Mouse (Mus musculus): Measurements from ENCODE around the gene Irf9. TPM values are rescaled to one million over a fixed set of nuclear protein-coding genes. Genes with fewer than 3 reads are reported as not detected.

Irf9 gene
- total and polyA plus RNA-seq, 2 experiments from 2014 or later, result 7.0 to 18.1 TPM

- H3K4me1 ChIP-seq (ENCODE audit: insufficient read depth), result peaks cover 10% of the 10 kb centered on the region
- TF ChIP-seq CTCF (IDR thresholded peaks at IDR 0.05; ENCODE audit: low read depth), result 0 out of 2 replicates have a peak, but pooled peaks have one; percentile 11
- H3K27me3 ChIP-seq (ENCODE audit: insufficient read depth, low read length), result no peaks in the 10 kb centered on the region
- H3K4me2 ChIP-seq (ENCODE audit: low read depth), result peak within 1 kb of the TSS; percentile 61
- 1% methylated on average over 89 of the region's 89 CpGs for WGBS
- ATAC-seq (peak; percentile 90), DNase-seq (peak; percentile 87)
- H3K9ac ChIP-seq, result peak within 1 kb of the TSS; percentile 93
- H3K4me3 ChIP-seq (ENCODE audit: low read depth, low read length), result peak within 1 kb of the TSS; percentile 89
- H3K27ac ChIP-seq (ENCODE audit: low read depth, low read length), result peak within 1 kb of the TSS; percentile 97
- no peaks in the 10 kb centered on the region for H3K9me3 ChIP-seq (ENCODE audit: low read length)
- peaks cover 21% of the 10 kb centered on the region for H3K36me3 ChIP-seq (ENCODE audit: insufficient read depth)
Observed at GRCm38 (mm10) chr14:55643060-55643907, 39.9 kb downstream of the Irf9 start, which contains the start of gene Tm9sf1. Gene Tm9sf1 (minus strand): TSS chr14:55643806.

- DNase-seq (no peak), ATAC-seq (no peak)
- Histone ChIP-seq H3K9me3 (ENCODE audit: low read length) (no peaks in the 10 kb centered on the region), H3K36me3 (ENCODE audit: insufficient read depth) (peaks cover 16% of the 10 kb centered on the region), H3K27ac (ENCODE audit: low read depth, low read length) (no peak overlapping the region), H3K9ac (peak overlapping the region; percentile 93), H3K4me2 (ENCODE audit: low read depth) (peak overlapping the region; percentile 61), H3K4me1 (ENCODE audit: insufficient read depth) (peaks cover 10% of the 10 kb centered on the region), H3K4me3 (ENCODE audit: low read depth, low read length) (peak overlapping the region; percentile 89), H3K27me3 (ENCODE audit: insufficient read depth, low read length) (no peaks in the 10 kb centered on the region)
- 29% methylated on average over 17 of the region's 17 CpGs for WGBS
- no peak for TF ChIP-seq CTCF (IDR thresholded peaks at IDR 0.05; ENCODE audit: low read depth)
Observed at GRCm38 (mm10) chr14:55644261-55644888, 41.0 kb downstream of the Irf9 start.

- H3K36me3 ChIP-seq (ENCODE audit: insufficient read depth), result no peaks in the 10 kb centered on the region; the same call in 1 of the 2 replicates
- no peak within 1 kb of the TSS for H3K9ac ChIP-seq
- H3K4me2 ChIP-seq (ENCODE audit: low read depth), result no peak within 1 kb of the TSS
- DNase-seq (no peak), ATAC-seq (no peak)
- no peak within 1 kb of the TSS for H3K27ac ChIP-seq (ENCODE audit: low read depth, low read length)
- H3K27me3 ChIP-seq (ENCODE audit: insufficient read depth, low read length), result no peaks in the 10 kb centered on the region
- WGBS, result 93% methylated on average over 2 of the region's 2 CpGs
- no peak for TF ChIP-seq CTCF (IDR thresholded peaks at IDR 0.05; ENCODE audit: low read depth)
- H3K9me3 ChIP-seq (ENCODE audit: low read length), result no peaks in the 10 kb centered on the region
- no peak within 1 kb of the TSS for H3K4me3 ChIP-seq (ENCODE audit: low read depth, low read length)
- 0 out of 2 replicates have a peak, but pooled peaks cover under 1% of the 10 kb centered on the region for H3K4me1 ChIP-seq (ENCODE audit: insufficient read depth)
Observed at GRCm38 (mm10) chr14:55649884-55650283, 46.5 kb downstream of the Irf9 start, which contains the start of gene Tssk4. Gene Tssk4 (plus strand): TSS chr14:55650184.

GRCm38 (mm10) chr14:55651528-55651927 lies 48.2 kb downstream of the Irf9 start:
- Histone ChIP-seq H3K4me1 (ENCODE audit: insufficient read depth) (no peaks in the 10 kb centered on the region), H3K9me3 (ENCODE audit: low read length) (no peaks in the 10 kb centered on the region), H3K27me3 (ENCODE audit: insufficient read depth, low read length) (no peaks in the 10 kb centered on the region), H3K4me2 (ENCODE audit: low read depth) (no peak overlapping the region), H3K9ac (no peak overlapping the region), H3K27ac (ENCODE audit: low read depth, low read length) (no peak overlapping the region), H3K36me3 (ENCODE audit: insufficient read depth) (no peaks in the 10 kb centered on the region; the same call in 1 of the 2 replicates), H3K4me3 (ENCODE audit: low read depth, low read length) (no peak overlapping the region)
- no peak for ATAC-seq
- 91% methylated on average over 7 of the region's 7 CpGs for WGBS
- no peak for DNase-seq
- no peak for TF ChIP-seq CTCF (IDR thresholded peaks at IDR 0.05; ENCODE audit: low read depth)

- Histone ChIP-seq H3K4me2 (ENCODE audit: low read depth) (no peak overlapping the region), H3K4me1 (ENCODE audit: insufficient read depth) (0 out of 2 replicates have a peak, but pooled peaks cover 2% of the 10 kb centered on the region), H3K36me3 (ENCODE audit: insufficient read depth) (peaks cover 11% of the 10 kb centered on the region; the same call in 1 of the 2 replicates), H3K27ac (ENCODE audit: low read depth, low read length) (no peak overlapping the region), H3K4me3 (ENCODE audit: low read depth, low read length) (no peak overlapping the region), H3K27me3 (ENCODE audit: insufficient read depth, low read length) (no peaks in the 10 kb centered on the region), H3K9me3 (ENCODE audit: low read length) (no peaks in the 10 kb centered on the region), H3K9ac (no peak overlapping the region)
- no peak for DNase-seq
- no peak for ATAC-seq
- TF ChIP-seq CTCF (IDR thresholded peaks at IDR 0.05; ENCODE audit: low read depth), result no peak
- WGBS, result 89% methylated on average over 3 of the region's 3 CpGs
Observed at GRCm38 (mm10) chr14:55656935-55657334, 53.6 kb downstream of the Irf9 start.

DNA sequence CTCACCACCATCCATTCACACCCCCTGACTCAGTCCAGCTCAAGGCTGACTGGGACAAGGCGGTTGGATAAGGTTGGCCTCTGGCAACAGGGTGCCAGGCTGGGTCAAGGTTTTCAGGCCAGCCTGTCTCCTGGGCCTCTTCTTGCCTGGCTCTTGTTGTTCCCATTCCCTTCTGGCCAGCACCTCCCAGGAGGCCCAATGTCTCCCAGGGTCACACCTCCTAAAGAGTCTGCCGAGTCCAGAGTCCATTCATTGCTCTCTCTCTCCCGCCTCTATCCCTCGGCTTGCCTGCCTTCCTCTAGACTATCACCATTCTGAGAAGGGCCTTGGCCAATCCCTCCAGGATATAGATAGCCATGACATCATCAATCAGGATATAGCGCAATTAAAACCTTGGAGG lies 54.6 kb downstream of the Irf9 start:
- 0 out of 2 replicates have a peak, but pooled peaks cover 2% of the 10 kb centered on the region for H3K4me1 ChIP-seq (ENCODE audit: insufficient read depth)

More for the DNA sequence above, 54.6 kb downstream of the Irf9 start:
- no peak for TF ChIP-seq CTCF (IDR thresholded peaks at IDR 0.05; ENCODE audit: low read depth)
- Histone ChIP-seq H3K9ac (no peak overlapping the region), H3K27ac (ENCODE audit: low read depth, low read length) (no peak overlapping the region), H3K27me3 (ENCODE audit: insufficient read depth, low read length) (no peaks in the 10 kb centered on the region), H3K4me3 (ENCODE audit: low read depth, low read length) (no peak overlapping the region), H3K4me2 (ENCODE audit: low read depth) (no peak overlapping the region), H3K36me3 (ENCODE audit: insufficient read depth) (peaks cover 16% of the 10 kb centered on the region), H3K9me3 (ENCODE audit: low read length) (no peaks in the 10 kb centered on the region)
- DNase-seq (no peak), ATAC-seq (no peak)
- WGBS, result 94% methylated on average over 5 of the region's 5 CpGs

Other genes with a start within 250 kb of the Irf9 start
Only the 30 nearest of the 31 such genes appear.
- 11.9 and 14.8 TPM in 2 replicates for gene Dhrs4, start 124.8 kb upstream of the Irf9 start, total RNA-seq (2014; rRNA removed)
- gene Dhrs4, start 124.8 kb upstream of the Irf9 start, polyA plus RNA-seq (2015; fragmentation: Nextera tagmentation; extraction: Ambion mirVana), result 20.9 and 22.2 TPM in 2 replicates
- 91.4 and 129 TPM in 2 replicates for gene Carmil3, start 112.9 kb upstream of the Irf9 start, total RNA-seq (2014; rRNA removed)
- 13.2 and 19.5 TPM in 2 replicates for gene Carmil3, start 112.9 kb upstream of the Irf9 start, polyA plus RNA-seq (2015; fragmentation: Nextera tagmentation; extraction: Ambion mirVana)
- gene Cpne6, start 93.1 kb upstream of the Irf9 start, total RNA-seq (2014; rRNA removed), result 32.5 and 39.6 TPM in 2 replicates
- gene Cpne6, start 93.1 kb upstream of the Irf9 start, polyA plus RNA-seq (2015; fragmentation: Nextera tagmentation; extraction: Ambion mirVana), result 48.7 and 49.9 TPM in 2 replicates
- 2.0 and 2.7 TPM in 2 replicates for gene Nrl, start 78.6 kb upstream of the Irf9 start, total RNA-seq (2014; rRNA removed)
- 0.21 TPM in 1 of 2 replicates, not detected in the other for gene Nrl, start 78.6 kb upstream of the Irf9 start, polyA plus RNA-seq (2015; fragmentation: Nextera tagmentation; extraction: Ambion mirVana)
- 23.6 and 24.5 TPM in 2 replicates for gene Pck2, start 63.3 kb upstream of the Irf9 start, total RNA-seq (2014; rRNA removed)
- gene Pck2, start 63.3 kb upstream of the Irf9 start, polyA plus RNA-seq (2015; fragmentation: Nextera tagmentation; extraction: Ambion mirVana), result 9.8 and 12.5 TPM in 2 replicates
- 101 and 104 TPM in 2 replicates for gene Dcaf11, start 43.6 kb upstream of the Irf9 start, total RNA-seq (2014; rRNA removed)
- 89.4 and 103 TPM in 2 replicates for gene Dcaf11, start 43.6 kb upstream of the Irf9 start, polyA plus RNA-seq (2015; fragmentation: Nextera tagmentation; extraction: Ambion mirVana)
- gene A730061H03Rik, start 43.2 kb upstream of the Irf9 start, total RNA-seq (2014; rRNA removed), result not detected in 2 replicates
- gene A730061H03Rik, start 43.2 kb upstream of the Irf9 start, polyA plus RNA-seq (2015; fragmentation: Nextera tagmentation; extraction: Ambion mirVana), result not detected in 2 replicates
- 0.23 TPM in 1 of 2 replicates, not detected in the other for gene Fitm1, start 28.0 kb upstream of the Irf9 start, total RNA-seq (2014; rRNA removed)
- 0.20 and 0.22 TPM in 2 replicates for gene Fitm1, start 28.0 kb upstream of the Irf9 start, polyA plus RNA-seq (2015; fragmentation: Nextera tagmentation; extraction: Ambion mirVana)
- 136 and 138 TPM in 2 replicates for gene Psme1, start 25.4 kb upstream of the Irf9 start, total RNA-seq (2014; rRNA removed)
- gene Psme1, start 25.4 kb upstream of the Irf9 start, polyA plus RNA-seq (2015; fragmentation: Nextera tagmentation; extraction: Ambion mirVana), result 219 and 238 TPM in 2 replicates
- gene Emc9, start 18.3 kb upstream of the Irf9 start, total RNA-seq (2014; rRNA removed), result 25.2 and 31.5 TPM in 2 replicates
- 53.2 and 55.6 TPM in 2 replicates for gene Emc9, start 18.3 kb upstream of the Irf9 start, polyA plus RNA-seq (2015; fragmentation: Nextera tagmentation; extraction: Ambion mirVana)
- 76.2 and 137 TPM in 2 replicates for gene Psme2, start 12.5 kb upstream of the Irf9 start, total RNA-seq (2014; rRNA removed)
- gene Psme2, start 12.5 kb upstream of the Irf9 start, polyA plus RNA-seq (2015; fragmentation: Nextera tagmentation; extraction: Ambion mirVana), result 171 and 193 TPM in 2 replicates
- gene Rnf31, start 11.9 kb upstream of the Irf9 start, total RNA-seq (2014; rRNA removed), result 13.5 and 24.2 TPM in 2 replicates
- 17.0 and 18.9 TPM in 2 replicates for gene Rnf31, start 11.9 kb upstream of the Irf9 start, polyA plus RNA-seq (2015; fragmentation: Nextera tagmentation; extraction: Ambion mirVana)
- gene Rec8, start 14.5 kb downstream of the Irf9 start, total RNA-seq (2014; rRNA removed), result 8.5 and 9.2 TPM in 2 replicates
- 5.9 and 7.2 TPM in 2 replicates for gene Rec8, start 14.5 kb downstream of the Irf9 start, polyA plus RNA-seq (2015; fragmentation: Nextera tagmentation; extraction: Ambion mirVana)
- gene Ipo4, start 32.4 kb downstream of the Irf9 start, total RNA-seq (2014; rRNA removed), result 79.8 and 92.0 TPM in 2 replicates
- 82.4 and 90.9 TPM in 2 replicates for gene Ipo4, start 32.4 kb downstream of the Irf9 start, polyA plus RNA-seq (2015; fragmentation: Nextera tagmentation; extraction: Ambion mirVana)
- 2.1 and 6.4 TPM in 2 replicates for gene Gm49378, start 34.3 kb downstream of the Irf9 start, total RNA-seq (2014; rRNA removed)
- gene Gm49378, start 34.3 kb downstream of the Irf9 start, polyA plus RNA-seq (2015; fragmentation: Nextera tagmentation; extraction: Ambion mirVana), result 0.97 and 1.0 TPM in 2 replicates
- 26.5 and 33.4 TPM in 2 replicates for gene Tm9sf1, start 40.2 kb downstream of the Irf9 start, total RNA-seq (2014; rRNA removed)
- 36.0 and 48.4 TPM in 2 replicates for gene Tm9sf1, start 40.2 kb downstream of the Irf9 start, polyA plus RNA-seq (2015; fragmentation: Nextera tagmentation; extraction: Ambion mirVana)
- 0.43 and 0.46 TPM in 2 replicates for gene Tssk4, start 46.6 kb downstream of the Irf9 start, total RNA-seq (2014; rRNA removed)
- gene Tssk4, start 46.6 kb downstream of the Irf9 start, polyA plus RNA-seq (2015; fragmentation: Nextera tagmentation; extraction: Ambion mirVana), result 0.22 and 0.23 TPM in 2 replicates
- gene Mdp1, start 56.9 kb downstream of the Irf9 start, total RNA-seq (2014; rRNA removed), result 50.8 and 51.5 TPM in 2 replicates
- 60.0 and 63.5 TPM in 2 replicates for gene Mdp1, start 56.9 kb downstream of the Irf9 start, polyA plus RNA-seq (2015; fragmentation: Nextera tagmentation; extraction: Ambion mirVana)
- gene Gmpr2, start 68.4 kb downstream of the Irf9 start, total RNA-seq (2014; rRNA removed), result 19.9 and 26.9 TPM in 2 replicates
- 37.3 and 40.9 TPM in 2 replicates for gene Gmpr2, start 68.4 kb downstream of the Irf9 start, polyA plus RNA-seq (2015; fragmentation: Nextera tagmentation; extraction: Ambion mirVana)
- 132 and 192 TPM in 2 replicates for gene Nedd8, start 68.6 kb downstream of the Irf9 start, total RNA-seq (2014; rRNA removed)
- 593 and 742 TPM in 2 replicates for gene Nedd8, start 68.6 kb downstream of the Irf9 start, polyA plus RNA-seq (2015; fragmentation: Nextera tagmentation; extraction: Ambion mirVana)
- gene Tinf2, start 78.2 kb downstream of the Irf9 start, total RNA-seq (2014; rRNA removed), result 16.9 and 26.3 TPM in 2 replicates
- 18.8 and 21.5 TPM in 2 replicates for gene Tinf2, start 78.2 kb downstream of the Irf9 start, polyA plus RNA-seq (2015; fragmentation: Nextera tagmentation; extraction: Ambion mirVana)
- 0.05 and 0.15 TPM in 2 replicates for gene Tgm1, start 110.4 kb downstream of the Irf9 start, total RNA-seq (2014; rRNA removed)
- gene Tgm1, start 110.4 kb downstream of the Irf9 start, polyA plus RNA-seq (2015; fragmentation: Nextera tagmentation; extraction: Ambion mirVana), result 0.15 and 0.21 TPM in 2 replicates
- 72.8 and 73.3 TPM in 2 replicates for gene Rabggta, start 118.7 kb downstream of the Irf9 start, total RNA-seq (2014; rRNA removed)
- gene Rabggta, start 118.7 kb downstream of the Irf9 start, polyA plus RNA-seq (2015; fragmentation: Nextera tagmentation; extraction: Ambion mirVana), result 49.4 and 56.9 TPM in 2 replicates
- 70.4 and 83.8 TPM in 2 replicates for gene Dhrs1, start 142.1 kb downstream of the Irf9 start, total RNA-seq (2014; rRNA removed)
- gene Dhrs1, start 142.1 kb downstream of the Irf9 start, polyA plus RNA-seq (2015; fragmentation: Nextera tagmentation; extraction: Ambion mirVana), result 83.3 and 86.0 TPM in 2 replicates
- gene Nop9, start 142.1 kb downstream of the Irf9 start, total RNA-seq (2014; rRNA removed), result 23.3 and 34.7 TPM in 2 replicates
- 21.4 and 25.6 TPM in 2 replicates for gene Nop9, start 142.1 kb downstream of the Irf9 start, polyA plus RNA-seq (2015; fragmentation: Nextera tagmentation; extraction: Ambion mirVana)
- 0.23 and 0.43 TPM in 2 replicates for gene Cideb, start 154.9 kb downstream of the Irf9 start, total RNA-seq (2014; rRNA removed)
- 0.20 and 0.54 TPM in 2 replicates for gene Cideb, start 154.9 kb downstream of the Irf9 start, polyA plus RNA-seq (2015; fragmentation: Nextera tagmentation; extraction: Ambion mirVana)
- gene Ltb4r2, start 157.9 kb downstream of the Irf9 start, total RNA-seq (2014; rRNA removed), result 0.38 TPM in 2 replicates
- gene Ltb4r2, start 157.9 kb downstream of the Irf9 start, polyA plus RNA-seq (2015; fragmentation: Nextera tagmentation; extraction: Ambion mirVana), result 0.65 and 1.1 TPM in 2 replicates
- gene Ltb4r1, start 162.4 kb downstream of the Irf9 start, total RNA-seq (2014; rRNA removed), result 0.38 and 0.48 TPM in 2 replicates
- 0.90 and 0.99 TPM in 2 replicates for gene Ltb4r1, start 162.4 kb downstream of the Irf9 start, polyA plus RNA-seq (2015; fragmentation: Nextera tagmentation; extraction: Ambion mirVana)
- 1.6 and 3.6 TPM in 2 replicates for gene Adcy4, start 180.5 kb downstream of the Irf9 start, total RNA-seq (2014; rRNA removed)
- 1.6 and 1.7 TPM in 2 replicates for gene Adcy4, start 180.5 kb downstream of the Irf9 start, polyA plus RNA-seq (2015; fragmentation: Nextera tagmentation; extraction: Ambion mirVana)
- gene Ripk3, start 185.3 kb downstream of the Irf9 start, total RNA-seq (2014; rRNA removed), result 0.46 and 0.90 TPM in 2 replicates
- gene Ripk3, start 185.3 kb downstream of the Irf9 start, polyA plus RNA-seq (2015; fragmentation: Nextera tagmentation; extraction: Ambion mirVana), result 0.86 and 2.0 TPM in 2 replicates

Data from forebrain, postnatal 0 days (tissue).